Mouse (Mus musculus): ENCODE results near the gene Pcp2. TPM values are rescaled to one million over a fixed set of nuclear protein-coding genes. Genes with fewer than 3 reads are reported as not detected.

The Pcp2 gene
- polyA plus RNA-seq, 1 experiment = not detected

GRCm38 (mm10) chr8:3628014-3628413 lies 2.7 kb upstream of the Pcp2 start:
- Histone ChIP-seq H3K4me3 (ENCODE audit: insufficient read depth, low read length) (no peak overlapping the region), H3K4me1 (ENCODE audit: control insufficient read depth, insufficient read depth, low read length) (no peaks in the 10 kb centered on the region), H3K27ac (ENCODE audit: insufficient read depth, low read length) (no peak overlapping the region)
- TF ChIP-seq CTCF (IDR thresholded peaks at IDR 0.05; ENCODE audit: extremely low read depth, insufficient read depth, low read length) = peak; percentile 38; the same call in 1 of the 2 replicates
- TF ChIP-seq POLR2A (IDR thresholded peaks at IDR 0.05; ENCODE audit: extremely low read depth, insufficient read depth, low read length) = no peak

- TF ChIP-seq POLR2A (IDR thresholded peaks at IDR 0.05; ENCODE audit: extremely low read depth, insufficient read depth, low read length) (no peak), CTCF (IDR thresholded peaks at IDR 0.05; ENCODE audit: extremely low read depth, insufficient read depth, low read length) (no peak)
- Histone ChIP-seq H3K4me1 (ENCODE audit: control insufficient read depth, insufficient read depth, low read length) (peaks cover 2% of the 10 kb centered on the region; the same call in 1 of the 2 replicates), H3K4me3 (ENCODE audit: insufficient read depth, low read length) (no peak overlapping the region), H3K27ac (ENCODE audit: insufficient read depth, low read length) (no peak overlapping the region)
Measured at GRCm38 (mm10) chr8:3626971-3627370, 1.6 kb upstream of the Pcp2 start.

GRCm38 (mm10) chr8:3622119-3622518 lies 3.2 kb downstream of the Pcp2 start:
- Histone ChIP-seq H3K4me1 (ENCODE audit: control insufficient read depth, insufficient read depth, low read length) (peaks cover 2% of the 10 kb centered on the region; the same call in 1 of the 2 replicates), H3K27ac (ENCODE audit: insufficient read depth, low read length) (no peak overlapping the region), H3K4me3 (ENCODE audit: insufficient read depth, low read length) (peak overlapping the region; percentile 67)
- TF ChIP-seq CTCF (IDR thresholded peaks at IDR 0.05; ENCODE audit: extremely low read depth, insufficient read depth, low read length) = no peak
- TF ChIP-seq POLR2A (IDR thresholded peaks at IDR 0.05; ENCODE audit: extremely low read depth, insufficient read depth, low read length) = no peak

GRCm38 (mm10) chr8:3621199-3621970 lies 4.0 kb downstream of the Pcp2 start, which contains the start of the genes Xab2 and Pet100:
Gene Xab2, minus strand, starts transcription at chr8:3621316.
Gene Pet100, plus strand, starts transcription at chr8:3621548.
- no peak within 1 kb of the TSS for H3K27ac ChIP-seq (ENCODE audit: insufficient read depth, low read length)
- peak within 1 kb of the TSS; percentile 67 for H3K4me3 ChIP-seq (ENCODE audit: insufficient read depth, low read length)
- peaks cover 2% of the 10 kb centered on the region; the same call in 1 of the 2 replicates for H3K4me1 ChIP-seq (ENCODE audit: control insufficient read depth, insufficient read depth, low read length)
- TF ChIP-seq POLR2A (IDR thresholded peaks at IDR 0.05; ENCODE audit: extremely low read depth, insufficient read depth, low read length) (peak; percentile 72), CTCF (IDR thresholded peaks at IDR 0.05; ENCODE audit: extremely low read depth, insufficient read depth, low read length) (no peak)

- Histone ChIP-seq H3K27ac (ENCODE audit: insufficient read depth, low read length) (no peak overlapping the region), H3K4me3 (ENCODE audit: insufficient read depth, low read length) (no peak overlapping the region), H3K4me1 (ENCODE audit: control insufficient read depth, insufficient read depth, low read length) (no peaks in the 10 kb centered on the region)
- TF ChIP-seq CTCF (IDR thresholded peaks at IDR 0.05; ENCODE audit: extremely low read depth, insufficient read depth, low read length) = no peak
- no peak for TF ChIP-seq POLR2A (IDR thresholded peaks at IDR 0.05; ENCODE audit: extremely low read depth, insufficient read depth, low read length)
Measured at GRCm38 (mm10) chr8:3609816-3610150, 15.6 kb downstream of the Pcp2 start.

GRCm38 (mm10) chr8:3609046-3609815 lies 16.1 kb downstream of the Pcp2 start:
- H3K27ac ChIP-seq (ENCODE audit: insufficient read depth, low read length) = 0 out of 2 replicates have a peak overlapping the region, but pooled peaks have one; percentile 1
- H3K4me1 ChIP-seq (ENCODE audit: control insufficient read depth, insufficient read depth, low read length) = no peaks in the 10 kb centered on the region
- TF ChIP-seq POLR2A (IDR thresholded peaks at IDR 0.05; ENCODE audit: extremely low read depth, insufficient read depth, low read length) = no peak
- H3K4me3 ChIP-seq (ENCODE audit: insufficient read depth, low read length) = no peak overlapping the region

- TF ChIP-seq CTCF (IDR thresholded peaks at IDR 0.05; ENCODE audit: extremely low read depth, insufficient read depth, low read length) (no peak), POLR2A (IDR thresholded peaks at IDR 0.05; ENCODE audit: extremely low read depth, insufficient read depth, low read length) (no peak)
- H3K27ac ChIP-seq (ENCODE audit: insufficient read depth, low read length) = no peak overlapping the region
- no peak overlapping the region for H3K4me3 ChIP-seq (ENCODE audit: insufficient read depth, low read length)
Measured at GRCm38 (mm10) chr8:3607822-3608221, 17.5 kb downstream of the Pcp2 start.

GRCm38 (mm10) chr8:3606593-3606992 lies 18.8 kb downstream of the Pcp2 start:
- Histone ChIP-seq H3K27ac (ENCODE audit: insufficient read depth, low read length) (no peak overlapping the region), H3K4me3 (ENCODE audit: insufficient read depth, low read length) (no peak overlapping the region), H3K4me1 (ENCODE audit: control insufficient read depth, insufficient read depth, low read length) (no peaks in the 10 kb centered on the region)
- TF ChIP-seq POLR2A (IDR thresholded peaks at IDR 0.05; ENCODE audit: extremely low read depth, insufficient read depth, low read length) (no peak), CTCF (IDR thresholded peaks at IDR 0.05; ENCODE audit: extremely low read depth, insufficient read depth, low read length) (no peak)

More at GRCm38 (mm10) chr8:3607822-3608221, 17.5 kb downstream of the Pcp2 start:
- H3K4me1 ChIP-seq (ENCODE audit: control insufficient read depth, insufficient read depth, low read length) = no peaks in the 10 kb centered on the region

- Histone ChIP-seq H3K4me1 (ENCODE audit: control insufficient read depth, insufficient read depth, low read length) (no peaks in the 10 kb centered on the region), H3K27ac (ENCODE audit: insufficient read depth, low read length) (no peak overlapping the region)
- no peak for TF ChIP-seq POLR2A (IDR thresholded peaks at IDR 0.05; ENCODE audit: extremely low read depth, insufficient read depth, low read length)
- TF ChIP-seq CTCF (IDR thresholded peaks at IDR 0.05; ENCODE audit: extremely low read depth, insufficient read depth, low read length) = no peak
Measured at GRCm38 (mm10) chr8:3603439-3603838, 21.9 kb downstream of the Pcp2 start.

More at GRCm38 (mm10) chr8:3603439-3603838, 21.9 kb downstream of the Pcp2 start:
- no peak overlapping the region for H3K4me3 ChIP-seq (ENCODE audit: insufficient read depth, low read length)
